Mouse (Mus musculus): ENCODE measurements around the gene Cenpp. TPM values are rescaled to one million over a fixed set of nuclear protein-coding genes. Genes with fewer than 3 reads are reported as not detected.
A peak's percentile ranks its signal among the peaks of the same experiment; 100 is the strongest.

Cenpp gene
- total RNA-seq (2021) = 1 to 10 TPM in 1 of 2 experiments, under 1 TPM in 1; 0.79 to 1.2 TPM
- long read RNA-seq, experiment 1, partial matches to known transcripts = 0 of 12 reads
- long read RNA-seq, experiment 1, other reads (novel, unspliced or antisense) = 12 of 12 reads
- long read RNA-seq, experiment 2, partial matches to known transcripts = 0 of 2 reads
- long read RNA-seq, experiment 2, other reads (novel, unspliced or antisense) = 2 of 2 reads

- peak; percentile 100 for DNase-seq (ENCODE audit: low spot score in 2 of 2)
Observed at GRCm38 (mm10) chr13:49652481-49653179, at the start of gene Cenpp, which contains the start of gene Nol8. Gene Cenpp (minus strand): TSS chr13:49652785. Gene Nol8 (plus strand): TSS chr13:49653078.

GRCm38 (mm10) chr13:49691056-49691455, 38.5 kb upstream of the Cenpp start:
- DNase-seq (ENCODE audit: low spot score in 2 of 2) = no peak

- DNase-seq (ENCODE audit: low spot score in 2 of 2) = no peak
Observed at GRCm38 (mm10) chr13:49684266-49684665, 31.7 kb upstream of the Cenpp start.

- DNase-seq (ENCODE audit: low spot score in 2 of 2) = no peak
Observed at GRCm38 (mm10) chr13:49682233-49682846, 29.8 kb upstream of the Cenpp start.

- DNase-seq (ENCODE audit: low spot score in 2 of 2) = peak; percentile 99
Observed at GRCm38 (mm10) chr13:49681351-49682232, 29.0 kb upstream of the Cenpp start, which contains the start of gene Iars. Gene Iars (plus strand): TSS chr13:49682100.

GRCm38 (mm10) chr13:49677793-49678192, 25.2 kb upstream of the Cenpp start:
- DNase-seq (ENCODE audit: low spot score in 2 of 2) = no peak

- DNase-seq (ENCODE audit: low spot score in 2 of 2) = peak in 1 of 2 experiments; percentile 53
Observed at GRCm38 (mm10) chr13:49653180-49653541, 576 bp upstream of the Cenpp start.

GRCm38 (mm10) chr13:49651781-49652351, 719 bp downstream of the Cenpp start:
- no peak for DNase-seq (ENCODE audit: low spot score in 2 of 2)

- no peak for DNase-seq (ENCODE audit: low spot score in 2 of 2)
Observed at GRCm38 (mm10) chr13:49651136-49651535, 1.4 kb downstream of the Cenpp start.

GRCm38 (mm10) chr13:49646019-49646418, 6.6 kb downstream of the Cenpp start:
- DNase-seq (ENCODE audit: low spot score in 2 of 2) = no peak

- DNase-seq (ENCODE audit: low spot score in 2 of 2) = peak in 1 of 2 experiments; percentile 5
Observed at GRCm38 (mm10) chr13:49644731-49645529, 7.7 kb downstream of the Cenpp start.

GRCm38 (mm10) chr13:49643669-49644362, 8.8 kb downstream of the Cenpp start:
- no peak for DNase-seq (ENCODE audit: low spot score in 2 of 2)

GRCm38 (mm10) chr13:49642650-49643049, 9.9 kb downstream of the Cenpp start:
- no peak for DNase-seq (ENCODE audit: low spot score in 2 of 2)

GRCm38 (mm10) chr13:49639965-49640364, 12.6 kb downstream of the Cenpp start:
- no peak for DNase-seq (ENCODE audit: low spot score in 2 of 2)

GRCm38 (mm10) chr13:49629076-49629475, 23.5 kb downstream of the Cenpp start:
- no peak for DNase-seq (ENCODE audit: low spot score in 2 of 2)

- DNase-seq (ENCODE audit: low spot score in 2 of 2) = no peak
Observed at GRCm38 (mm10) chr13:49628167-49628566, 24.4 kb downstream of the Cenpp start.

- DNase-seq (ENCODE audit: low spot score in 2 of 2) = no peak
Observed at GRCm38 (mm10) chr13:49623216-49623615, 29.4 kb downstream of the Cenpp start.

GRCm38 (mm10) chr13:49618365-49618764, 34.2 kb downstream of the Cenpp start:
- DNase-seq (ENCODE audit: low spot score in 2 of 2) = no peak

- DNase-seq (ENCODE audit: low spot score in 2 of 2) = no peak
Observed at GRCm38 (mm10) chr13:49617021-49617420, 35.6 kb downstream of the Cenpp start.
